Mouse (Mus musculus) spleen, adult 2 months (tissue): ENCODE measurements around the gene Hoxb8.
A peak's percentile ranks its signal among the peaks of the same experiment; 100 is the strongest.

ENCODE experiments used
- CTCF ChIP-seq: fragments of 200-500 bp; IDR thresholded peaks from 2 replicates; pipeline ENCODE4 v1.5.1; 2011; ENCODE audit warnings: mild to moderate bottlenecking, inconsistent platforms; ENCODE audit not compliant: insufficient read depth, insufficient read length, insufficient replicate concordance; ENCODE audit errors: extremely low read depth
- POLR2A ChIP-seq: fragments of 200-500 bp; IDR thresholded peaks from 2 replicates; pipeline ENCODE4 v1.6.1; 2011; ENCODE audit warnings: low read depth, low read length, inconsistent platforms

DNA sequence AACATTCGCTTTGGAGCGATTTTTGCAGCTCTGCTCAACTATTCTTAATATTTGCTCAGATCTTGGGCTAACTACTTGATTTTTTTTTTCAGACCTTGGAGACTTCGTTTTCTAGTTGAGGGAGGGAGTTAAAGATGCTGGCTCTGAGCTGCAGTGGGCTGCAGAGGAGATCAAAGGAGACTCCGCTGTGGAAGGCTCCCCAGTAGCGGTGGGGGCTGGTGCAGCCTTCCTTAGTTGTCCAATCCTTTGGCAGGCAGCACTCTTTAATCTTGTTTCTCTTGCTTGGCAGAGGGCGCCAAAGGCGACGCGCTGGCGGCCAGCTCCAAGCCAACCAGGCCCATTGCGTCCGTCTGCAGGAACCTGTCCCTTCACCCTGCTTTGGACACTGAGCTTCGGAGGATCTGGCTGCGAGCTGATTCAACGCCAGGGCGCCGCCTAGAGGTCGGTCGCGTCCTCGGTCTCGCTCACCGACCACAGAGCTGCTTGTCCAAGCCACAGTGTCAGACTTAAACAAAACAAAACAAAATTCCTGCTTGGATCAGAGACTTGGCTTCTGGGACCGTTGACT lies 20.3 kb upstream of the Hoxb8 start:
- TF ChIP-seq CTCF: peak; percentile 59; the same call in 1 of the 2 replicates
- no peak for TF ChIP-seq POLR2A
